Mouse (Mus musculus): ENCODE results near the gene Arhgef38.

The Arhgef38 gene

DNA sequence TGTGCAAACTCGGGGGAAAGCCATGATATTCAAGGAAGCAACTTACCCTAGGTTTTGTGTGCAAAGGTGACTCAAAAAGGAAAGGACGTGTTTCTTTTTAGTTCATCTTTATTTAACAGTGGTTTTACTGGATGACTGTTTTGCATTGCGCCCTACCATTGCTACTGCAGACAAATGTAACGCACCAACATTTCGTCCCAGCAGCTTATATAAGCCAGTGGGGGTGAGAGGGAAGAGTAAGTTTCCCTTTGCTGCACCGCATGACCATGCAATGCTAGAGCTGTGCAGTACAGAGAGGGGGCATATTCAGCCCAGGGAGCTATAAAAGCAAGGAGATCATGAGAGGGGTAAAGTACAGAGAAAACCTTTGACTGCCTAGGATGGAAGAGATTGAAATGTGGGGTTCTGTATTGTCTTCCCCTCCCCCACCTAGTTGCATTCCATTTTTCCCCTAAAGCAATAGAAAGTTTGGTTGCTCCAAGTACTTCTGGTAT is 70.8 kb downstream of the Arhgef38 start:
- DNase-seq = no peak

DNA sequence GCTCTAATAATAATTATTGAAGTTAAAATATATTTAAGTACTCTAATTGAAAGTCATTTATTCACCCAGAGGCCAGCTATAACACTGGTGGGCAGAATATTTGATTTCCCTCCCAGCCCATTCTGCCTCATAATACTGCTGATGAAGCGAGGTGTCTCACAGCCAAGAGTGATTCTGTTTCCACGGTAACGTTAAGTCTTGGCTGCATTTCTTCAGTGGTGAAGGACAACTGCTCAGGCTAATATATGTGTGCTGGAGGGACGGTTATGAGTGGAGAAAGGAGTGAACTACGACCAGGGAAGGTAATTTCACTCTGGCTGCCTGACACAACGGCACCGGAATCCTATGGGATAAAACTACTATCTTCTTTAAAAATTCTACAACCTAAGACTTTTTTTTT is 71.6 kb downstream of the Arhgef38 start:
- no peak for DNase-seq

DNA sequence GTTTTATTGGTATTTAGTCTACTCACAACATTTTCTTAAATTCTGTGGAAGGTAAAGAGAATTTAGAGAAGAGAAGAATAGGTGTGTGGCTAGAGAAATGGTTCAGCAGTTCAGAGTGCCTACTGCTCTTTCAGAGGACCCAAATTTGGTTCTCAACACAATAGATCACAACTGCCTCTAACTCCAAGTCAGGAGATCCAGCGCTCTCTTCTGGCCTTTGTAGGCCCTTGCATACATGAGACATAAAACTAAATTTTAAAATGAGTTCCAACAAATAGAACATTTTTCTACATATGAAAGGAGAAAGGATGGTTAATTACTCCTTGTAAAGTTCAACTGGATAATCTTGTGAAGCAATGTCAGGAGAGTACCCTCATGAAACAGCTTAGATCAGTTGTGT is 73.3 kb downstream of the Arhgef38 start:
- no peak for DNase-seq

DNA sequence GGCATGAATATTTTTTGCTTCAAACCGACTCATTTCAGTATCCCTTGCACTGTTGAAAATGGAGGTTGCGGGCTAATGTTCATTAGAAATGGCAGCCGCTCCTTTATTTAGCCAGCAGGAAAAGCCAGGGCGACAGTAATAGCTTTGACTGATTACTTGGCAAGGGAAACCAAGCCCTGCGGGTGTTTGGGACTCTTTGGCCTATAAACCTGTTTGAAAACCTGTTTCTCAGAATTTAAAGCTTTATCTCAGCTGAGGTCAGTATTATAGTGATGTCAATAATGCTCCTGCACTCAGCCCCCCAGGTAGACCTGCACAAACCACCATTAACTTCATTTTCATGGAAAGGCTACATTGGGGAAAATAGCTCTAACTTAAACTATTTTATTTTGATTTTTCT is 76.5 kb downstream of the Arhgef38 start:
- no peak for DNase-seq

DNA sequence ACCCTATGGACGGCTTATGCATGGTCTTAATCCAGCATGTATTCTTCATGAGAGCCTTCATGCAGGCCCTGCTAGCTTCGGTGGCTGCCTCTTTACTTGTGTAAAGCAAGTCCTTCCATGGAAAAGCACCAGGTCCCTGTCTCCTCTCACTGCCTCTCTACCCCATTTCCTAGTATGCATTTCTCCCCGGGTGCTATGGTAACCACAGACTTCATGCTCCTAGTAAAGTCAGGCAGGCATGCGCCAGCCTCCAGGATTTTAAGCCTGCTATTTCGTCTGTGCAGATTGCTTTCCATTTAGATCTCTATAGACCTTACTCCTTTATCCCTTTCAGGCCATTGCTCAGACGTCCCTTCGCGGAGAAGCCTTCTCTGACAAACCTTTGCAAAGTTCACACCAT is 80.1 kb downstream of the Arhgef38 start:
- no peak for DNase-seq

GRCm38 (mm10) chr3:133153629-133154028 is 81.1 kb downstream of the Arhgef38 start:
- DNase-seq = no peak

DNA sequence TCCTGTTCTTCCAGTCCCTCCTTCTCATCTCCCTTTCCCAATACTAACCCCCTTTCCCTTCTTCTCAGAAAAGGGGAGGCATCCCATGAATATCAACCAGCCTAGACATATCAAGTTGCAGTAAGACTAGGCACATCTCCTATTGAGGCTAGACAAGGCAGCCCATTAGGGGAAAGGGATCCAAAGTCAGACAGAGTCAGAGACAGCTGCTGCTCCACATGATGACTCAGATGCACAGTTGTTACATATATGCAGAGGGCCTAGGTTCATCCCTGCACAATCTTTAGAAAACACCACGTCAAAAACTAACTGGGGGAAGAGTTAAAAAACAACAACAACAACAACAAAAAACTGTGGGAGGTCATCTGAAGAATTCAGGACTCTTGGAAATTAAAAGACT is 81.9 kb downstream of the Arhgef38 start:
- no peak for DNase-seq

- no peak for DNase-seq
These were observed 83.1 kb downstream of the Arhgef38 start for GRCm38 (mm10) chr3:133151629-133152028.

GRCm38 (mm10) chr3:133144511-133145147 is 90.1 kb downstream of the Arhgef38 start:
- no peak for DNase-seq

DNA sequence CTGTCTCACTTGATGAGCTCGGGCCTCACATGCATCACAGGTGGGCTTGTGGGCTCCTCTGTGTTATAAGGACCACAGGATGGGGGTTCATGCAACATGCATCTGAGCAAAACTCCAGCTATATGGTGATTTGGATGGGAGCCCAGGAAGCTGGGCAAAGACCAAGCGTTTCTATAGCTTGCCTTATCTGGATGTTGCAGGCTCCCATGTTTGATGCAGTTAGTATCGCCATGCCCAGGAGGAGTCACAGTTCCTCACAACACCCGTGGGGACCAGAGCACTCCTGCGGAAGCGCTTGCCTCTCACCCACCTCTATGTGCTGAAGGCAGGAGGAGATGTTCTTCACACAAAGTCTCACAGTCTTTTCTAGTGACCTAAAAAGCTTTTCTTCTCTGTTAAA is 92.9 kb downstream of the Arhgef38 start:
- DNase-seq = no peak

- no peak for DNase-seq
These were observed 102.1 kb downstream of the Arhgef38 start for GRCm38 (mm10) chr3:133132611-133133010.

DNA sequence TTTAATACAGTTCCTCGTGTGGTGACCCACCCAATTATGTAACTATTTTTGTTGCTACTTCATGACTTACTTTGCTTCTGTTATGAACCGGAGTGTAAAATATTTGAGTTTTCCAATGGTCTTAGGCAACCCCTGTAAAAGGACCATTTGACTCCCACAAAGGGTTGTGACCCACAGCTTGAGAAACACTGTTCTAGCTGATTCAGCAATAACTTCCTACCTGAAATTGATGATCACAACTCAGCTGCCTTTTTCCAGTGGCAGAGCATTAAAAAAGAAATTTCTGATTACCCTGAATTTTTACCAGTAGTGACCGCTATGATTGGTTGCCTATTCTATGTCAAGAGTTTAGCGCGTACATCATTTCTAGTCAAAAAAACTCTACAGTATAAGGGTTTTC is 103.4 kb downstream of the Arhgef38 start:
- DNase-seq = no peak

GRCm38 (mm10) chr3:133113281-133113680 is 121.5 kb downstream of the Arhgef38 start:
- DNase-seq = no peak

DNA sequence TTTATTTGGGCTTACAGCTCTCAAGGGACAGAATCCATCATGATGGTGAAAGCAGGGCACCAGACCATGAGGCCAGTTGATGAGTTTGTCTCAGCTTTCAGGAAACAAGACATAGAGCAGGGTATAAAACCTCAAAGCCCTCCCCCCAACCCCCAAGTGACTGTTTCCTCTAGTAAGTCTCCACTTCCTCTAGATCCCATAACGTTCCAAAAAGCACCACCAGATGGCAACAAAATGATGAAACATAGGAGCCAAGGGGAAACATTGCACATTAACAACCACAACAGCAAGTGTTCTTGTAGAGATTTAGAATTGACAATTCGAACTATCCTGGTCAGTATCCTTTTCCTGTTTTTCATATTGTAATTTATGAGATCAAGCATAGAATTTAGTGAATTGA is 123.0 kb downstream of the Arhgef38 start:
- no peak for DNase-seq

DNA sequence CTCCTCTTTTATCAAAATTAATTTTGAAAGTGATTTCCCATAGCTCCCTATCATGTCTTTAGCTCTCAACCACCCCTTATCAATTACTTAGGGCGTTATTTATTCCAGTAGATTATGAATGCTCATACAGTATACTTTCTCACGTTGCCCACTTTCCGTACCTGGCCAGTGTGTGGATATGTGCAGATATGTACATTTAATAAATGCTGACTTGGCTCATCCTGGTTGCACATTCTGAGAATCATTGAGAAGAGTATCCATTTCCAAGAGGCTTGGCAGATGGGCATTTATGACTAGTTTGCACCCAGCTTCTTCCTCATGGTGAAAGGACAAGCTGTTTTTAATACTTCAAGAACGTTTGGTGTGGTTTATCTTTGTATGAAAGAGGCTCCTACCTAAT is 124.9 kb downstream of the Arhgef38 start:
- DNase-seq = no peak

- DNase-seq = no peak
These were observed 126.0 kb downstream of the Arhgef38 start for GRCm38 (mm10) chr3:133108731-133109130.

- DNase-seq = no peak
These were observed 130.3 kb downstream of the Arhgef38 start for GRCm38 (mm10) chr3:133104436-133104835.

DNA sequence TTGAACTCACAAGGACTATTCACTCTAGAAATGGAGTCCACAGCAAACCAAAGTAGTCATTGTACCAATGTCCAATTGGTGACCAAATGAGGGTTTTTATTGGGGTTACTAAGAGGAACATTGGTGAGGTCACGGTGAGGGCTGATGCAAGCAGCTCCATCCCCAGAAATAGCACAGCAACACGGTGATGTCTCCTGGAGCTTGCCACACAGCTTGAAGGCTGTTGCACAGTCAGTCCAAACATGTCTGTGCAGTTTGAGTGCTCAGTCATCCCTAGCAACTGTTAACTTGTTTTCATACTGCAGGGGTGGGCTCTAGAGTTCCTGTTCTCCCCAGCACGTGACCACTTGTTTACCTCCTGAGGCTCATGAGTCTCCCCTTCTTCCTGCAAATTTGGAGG is 131.0 kb downstream of the Arhgef38 start:
- DNase-seq = no peak

DNA sequence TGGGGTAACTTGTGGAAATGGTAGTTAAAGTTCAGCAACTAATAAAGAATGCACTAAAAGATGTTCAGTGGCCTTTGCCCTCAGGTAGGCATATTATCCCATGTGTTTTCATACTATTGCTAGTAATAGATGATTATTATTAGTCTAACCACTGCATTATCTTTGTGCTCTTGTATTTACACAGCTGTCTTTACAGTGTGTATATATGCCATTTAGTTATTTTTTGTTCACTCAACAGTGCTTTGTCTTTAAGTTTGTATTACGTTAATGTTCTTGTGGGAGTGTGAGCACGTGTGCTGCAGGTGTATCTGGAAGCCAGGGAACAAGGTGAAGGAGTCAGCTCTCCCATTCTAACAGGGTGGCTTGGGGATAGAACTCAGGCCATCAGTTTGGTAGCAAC is 135.8 kb downstream of the Arhgef38 start:
- no peak for DNase-seq

DNA sequence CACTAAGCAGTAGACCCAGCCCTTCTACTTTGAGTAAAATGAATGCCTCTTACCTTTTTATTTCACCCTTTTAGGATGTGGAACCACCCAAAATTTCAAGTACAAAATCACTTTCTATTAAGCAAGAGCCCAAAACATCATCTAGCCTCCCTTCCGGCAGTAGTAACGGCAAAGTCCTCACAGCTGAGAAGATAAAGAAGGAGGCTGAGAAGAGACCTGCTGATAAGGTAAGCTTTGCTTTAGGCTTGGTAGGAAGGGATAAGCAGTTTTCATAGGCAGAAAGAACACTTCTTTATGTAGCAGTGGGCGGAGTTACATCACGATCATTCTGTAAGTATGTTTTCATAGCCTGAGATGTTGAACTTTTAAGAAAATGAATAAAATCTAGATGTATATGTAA is 136.4 kb downstream of the Arhgef38 start:
- DNase-seq = no peak

GRCm38 (mm10) chr3:133097936-133098335 is 136.8 kb downstream of the Arhgef38 start:
- no peak for DNase-seq

DNA sequence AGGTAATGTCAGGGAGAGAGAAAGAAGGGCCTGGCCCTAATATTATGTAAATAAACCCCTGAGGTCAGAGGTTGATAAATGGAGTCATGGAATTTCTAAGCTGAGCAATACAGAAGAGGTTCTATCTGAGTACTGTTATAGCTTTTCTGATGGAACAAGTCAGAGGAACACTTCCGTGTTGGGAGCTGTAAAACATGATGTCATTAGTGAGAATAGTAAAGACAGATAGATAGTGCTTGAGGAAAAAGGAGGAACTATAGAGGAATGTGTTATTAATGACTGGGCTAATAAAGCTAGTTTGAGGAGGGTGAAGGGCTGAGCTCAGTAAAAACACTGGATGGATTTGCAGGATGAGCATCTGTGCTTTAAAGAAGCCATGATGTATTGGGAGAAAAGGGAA is 140.4 kb downstream of the Arhgef38 start:
- no peak for DNase-seq

GRCm38 (mm10) chr3:133092936-133093335 is 141.8 kb downstream of the Arhgef38 start:
- DNase-seq = no peak

DNA sequence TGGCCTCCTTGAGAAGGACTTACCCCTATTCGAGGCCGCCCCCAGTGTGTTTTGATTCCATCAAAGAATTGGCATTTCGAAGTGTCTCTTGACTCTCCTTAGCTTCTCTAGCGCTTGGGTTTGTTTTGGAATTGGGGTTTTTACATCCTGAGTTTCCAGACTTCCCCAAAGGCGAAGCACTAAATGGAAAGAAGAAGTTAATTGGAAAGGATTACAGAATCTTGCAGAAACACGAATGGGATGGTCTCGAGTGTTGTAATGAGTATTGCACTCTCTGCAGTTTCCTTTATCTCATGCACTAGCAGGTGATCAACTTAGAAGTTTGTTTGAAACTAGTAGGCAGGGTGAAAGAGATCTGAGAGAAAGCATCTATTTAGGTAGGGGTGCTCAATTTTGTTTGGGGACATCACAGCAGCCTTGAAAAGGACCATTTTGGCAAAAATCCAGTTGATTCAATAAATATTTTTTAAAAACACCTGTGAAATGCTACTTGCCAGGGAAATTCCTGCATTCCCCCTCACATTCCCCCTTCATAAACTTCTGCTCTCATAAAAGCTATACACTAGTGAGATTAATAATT is 142.4 kb downstream of the Arhgef38 start:
- no peak for DNase-seq

DNA sequence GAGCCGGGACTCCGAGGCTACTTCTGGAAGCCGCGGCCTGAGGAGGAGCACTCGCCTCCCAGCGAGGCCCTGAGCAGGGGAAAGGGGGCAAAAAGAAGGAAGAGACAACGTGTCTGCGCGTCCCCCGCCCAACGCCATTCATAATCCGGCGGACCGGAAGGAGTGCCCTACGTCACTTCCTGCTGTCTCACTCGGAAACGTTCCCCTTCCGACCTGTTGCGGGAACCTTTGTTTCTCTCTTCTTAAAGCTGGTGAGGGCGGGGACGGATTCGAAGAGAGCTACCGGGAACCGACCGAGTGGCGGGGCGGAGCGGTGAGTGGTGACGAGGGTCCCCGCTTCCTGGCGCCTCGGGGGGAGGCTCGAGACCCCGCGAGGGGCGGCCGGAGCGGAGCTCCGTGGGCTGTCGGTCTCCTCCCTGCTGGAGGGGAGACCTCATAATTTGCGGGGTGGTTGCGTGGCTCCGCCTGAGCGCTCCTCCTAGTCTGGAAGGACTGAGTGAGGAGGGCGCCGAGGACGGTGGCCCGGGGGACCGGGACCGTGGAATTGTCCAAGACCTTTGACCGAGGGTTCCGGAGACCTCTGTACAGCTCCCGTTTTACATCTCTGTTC is 143.0 kb downstream of the Arhgef38 start, which contains the start of the genes Ints12 and Gstcd:
Gene Ints12, plus strand, starts transcription at position 177 of the 610 bp plus-strand sequence.
Gene Gstcd, minus strand, starts transcription at position 370 of the 610 bp plus-strand sequence.
- peak; percentile 92 for DNase-seq
